Mouse (Mus musculus): ENCODE measurements around the gene Id2.

- TF ChIP-seq HCFC1 (IDR thresholded peaks at IDR 0.05; ENCODE audit: borderline replicate concordance, insufficient read depth, low read length) = no peak
- TF ChIP-seq ZC3H11A (IDR thresholded peaks at IDR 0.05; ENCODE audit: borderline replicate concordance, low read depth, low read length) = no peak
- TF ChIP-seq MAFK (IDR thresholded peaks at IDR 0.05; ENCODE audit: insufficient read depth, low read depth, low read length) = no peak
- no peak for TF ChIP-seq ZNF384 (IDR thresholded peaks at IDR 0.05; ENCODE audit: low read depth, low read length)
Measured at GRCm38 (mm10) chr12:25099563-25100408, 2.8 kb upstream of the Id2 start.
